34 mouse cellular contexts compared by ENCODE assay signal in the genomic region with DNA sequence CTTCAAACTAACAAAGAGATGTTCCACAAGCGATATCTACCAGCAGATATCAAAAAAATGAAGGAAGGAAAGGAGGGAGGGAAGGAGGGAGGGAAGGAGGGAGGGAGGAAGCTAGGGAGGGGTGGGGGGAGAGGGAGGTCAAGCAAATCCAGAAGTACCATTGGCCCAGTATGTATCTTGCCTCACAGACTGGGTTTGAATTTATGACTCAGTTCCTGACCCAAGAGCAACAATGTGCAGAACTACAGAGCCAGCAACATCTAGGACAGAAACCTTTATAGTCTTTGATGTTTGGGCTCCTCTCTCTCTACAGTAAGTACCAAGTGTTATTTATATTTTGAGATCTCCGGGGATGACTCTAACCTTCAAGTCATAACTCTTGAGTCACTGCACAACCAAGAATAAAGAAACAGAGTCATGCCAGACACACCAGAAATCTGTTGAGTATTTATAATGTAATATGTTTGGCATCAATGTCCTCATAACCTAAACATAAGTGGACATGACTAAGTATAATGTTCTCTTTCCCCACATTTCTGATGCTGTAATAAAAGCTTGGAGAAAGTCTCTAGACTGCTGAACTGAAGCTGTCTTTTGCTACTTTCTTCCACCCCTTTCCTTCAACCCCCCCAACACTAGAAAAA. TPM values are rescaled to one million over a fixed set of nuclear protein-coding genes. Genes with fewer than 3 reads are reported as not detected.
DNase-seq lines count a peak whose midpoint lies in the region; ATAC-seq and TF ChIP-seq lines count a peak whose summit lies in the region.
"Had no signal": no experiment of that assay in that cellular context is flagged by ENCODE, and none has a peak within 500 bp of the region (broad histone marks: within the 10 kb centered on the region; RNA-seq: fewer than 3 reads in every experiment).

No protein-coding gene starts in this region.

- H3K27me3 ChIP-seq in lung, postnatal 0 days (replicated peaks; ENCODE audit: insufficient read depth, low read length), result no peaks in the 10 kb centered on the region
- no peaks in the 10 kb centered on the region for H3K27me3 ChIP-seq in stomach, embryonic 16.5 days (ENCODE audit: control insufficient read depth, insufficient read depth, low read length)
- H3K27me3 ChIP-seq in forebrain, embryonic 12.5 days, result no peaks in the 10 kb centered on the region
- H3K27me3 ChIP-seq: embryonic facial prominence, embryonic 12.5 days; hindbrain, embryonic 12.5 days; intestine, embryonic 15.5 days; liver, embryonic 12.5 days; midbrain, embryonic 13.5 days; neural tube, embryonic 15.5 days; Patski had no signal

- no peaks in the 10 kb centered on the region for H3K36me3 ChIP-seq in lung, postnatal 0 days (ENCODE audit: insufficient read depth, low read length)
- 0 out of 2 replicates have a peak, but pooled peaks cover 3% of the 10 kb centered on the region for H3K36me3 ChIP-seq in stomach, embryonic 16.5 days (ENCODE audit: control insufficient read depth, insufficient read depth, low read length)
- H3K36me3 ChIP-seq in forebrain, embryonic 12.5 days (replicated peaks), result peaks cover 5% of the 10 kb centered on the region; the same call in 1 of the 2 replicates
- H3K36me3 ChIP-seq: embryonic facial prominence, embryonic 12.5 days; hindbrain, embryonic 12.5 days; intestine, embryonic 15.5 days; neural tube, embryonic 15.5 days had no signal

- intact Hi-C loops in gastrocnemius, adult 2 months (cut with DNase I), result no loop called here

- H3K9ac ChIP-seq in lung, postnatal 0 days (replicated peaks; ENCODE audit: low read depth), result no peak overlapping the region
- H3K9ac ChIP-seq in stomach, embryonic 16.5 days (ENCODE audit: low read length), result no peak overlapping the region
- no peak overlapping the region for H3K9ac ChIP-seq in forebrain, embryonic 12.5 days
- H3K9ac ChIP-seq: embryonic facial prominence, embryonic 12.5 days; hindbrain, embryonic 12.5 days; intestine, embryonic 15.5 days; liver, embryonic 12.5 days; liver, postnatal 0 days; midbrain, embryonic 13.5 days; neural tube, embryonic 15.5 days had no signal

- TF ChIP-seq CTCF in gastrocnemius, adult 2 months (IDR thresholded peaks at IDR 0.05), result no peak
- no peak for TF ChIP-seq CTCF in lung, postnatal 0 days (IDR thresholded peaks at IDR 0.05)

- peak overlapping the region; percentile 29; the same call in 1 of the 2 replicates for H3K27ac ChIP-seq in gastrocnemius, adult 2 months
- H3K27ac ChIP-seq in lung, postnatal 0 days (ENCODE audit: low read length), result no peak overlapping the region
- H3K27ac ChIP-seq in stomach, embryonic 16.5 days (ENCODE audit: low read length), result no peak overlapping the region
- no peak overlapping the region for H3K27ac ChIP-seq in forebrain, embryonic 12.5 days
- H3K27ac ChIP-seq: embryonic facial prominence, embryonic 12.5 days; forebrain, embryonic 10.5 days; hindbrain, embryonic 12.5 days; hindbrain, postnatal 0 days; intestine, embryonic 15.5 days; layer of hippocampus, adult 2 months; left cerebral cortex, adult 2 months; liver, embryonic 12.5 days; midbrain, embryonic 13.5 days; neural tube, embryonic 15.5 days had no signal

- peak; percentile 74 for ATAC-seq in lung, postnatal 0 days
- ATAC-seq in granulocyte monocyte progenitor cell, adult 5-6 weeks (replicated peaks; ENCODE audit: poor library complexity, severe bottlenecking), result peak; percentile 67; the same call in 1 of the 2 replicates
- ATAC-seq in stomach, embryonic 16.5 days (ENCODE audit: insufficient read depth, low FRiP score), result peak; percentile 44; the same call in 1 of the 2 replicates
- ATAC-seq in forebrain, embryonic 12.5 days (ENCODE audit: low FRiP score), result no peak
- ATAC-seq: forebrain, embryonic 16.5 days; hindbrain, postnatal 0 days; intestine, embryonic 15.5 days; liver, embryonic 12.5 days; liver, postnatal 0 days; midbrain, embryonic 13.5 days; Patski had no signal

- 62% methylated on average over 2 of the region's 2 CpGs for WGBS in lung, postnatal 0 days
- 70% methylated on average over 2 of the region's 2 CpGs for WGBS in stomach, embryonic 16.5 days
- 91% methylated on average over 2 of the region's 2 CpGs for WGBS in forebrain, embryonic 12.5 days

- no peak for DNase-seq in gastrocnemius, adult 2 months
- DNase-seq in gastrocnemius, postnatal 10 days, result no peak
- DNase-seq in lung, postnatal 0 days (ENCODE audit: low spot score), result peak; percentile 66
- no peak for DNase-seq in lung, postnatal 10 days
- no peak for DNase-seq in spleen, postnatal 4 days (ENCODE audit: low spot score in 2 of 2)
- DNase-seq: adrenal gland, postnatal 14 days; cerebellum, adult 11 months; cerebellum, adult 9-10 months; embryo, embryonic 11 days; heart, postnatal 36 days; kidney, adult 2 months; kidney, postnatal 36 days; left cerebral cortex, postnatal 4 days; liver, postnatal 0 days; retina, postnatal 1 day; right cerebral cortex, postnatal 14 days; thymus, postnatal 25 days had no signal

- H3K4me3 ChIP-seq in gastrocnemius, adult 2 months, result no peak overlapping the region
- no peak overlapping the region for H3K4me3 ChIP-seq in lung, postnatal 0 days (ENCODE audit: low read depth, low read length)
- H3K4me3 ChIP-seq in stomach, embryonic 16.5 days (replicated peaks; ENCODE audit: low read length), result no peak overlapping the region
- no peak overlapping the region for H3K4me3 ChIP-seq in forebrain, embryonic 12.5 days (replicated peaks)
- H3K4me3 ChIP-seq: embryonic facial prominence, embryonic 12.5 days; forebrain, embryonic 10.5 days; hindbrain, embryonic 12.5 days; intestine, embryonic 15.5 days; layer of hippocampus, adult 2 months; left cerebral cortex, adult 2 months; liver, embryonic 12.5 days; midbrain, embryonic 13.5 days; neural tube, embryonic 15.5 days had no signal

- no peak for TF ChIP-seq EP300 in lung, postnatal 0 days (IDR thresholded peaks at IDR 0.05)

- peaks cover 3% of the 10 kb centered on the region; the same call in 1 of the 2 replicates for H3K4me1 ChIP-seq in lung, postnatal 0 days (ENCODE audit: insufficient read depth, low read depth, low read length)
- peaks cover 3% of the 10 kb centered on the region; the same call in 1 of the 2 replicates for H3K4me1 ChIP-seq in stomach, embryonic 16.5 days (ENCODE audit: control insufficient read depth, insufficient read depth, low read length)
- H3K4me1 ChIP-seq in forebrain, embryonic 12.5 days, result no peaks in the 10 kb centered on the region
- H3K4me1 ChIP-seq: forebrain, embryonic 10.5 days; hindbrain, embryonic 12.5 days; intestine, embryonic 15.5 days had no signal

- no peak overlapping the region for H3K4me2 ChIP-seq in lung, postnatal 0 days (replicated peaks; ENCODE audit: low read depth, low read length)
- no peak overlapping the region for H3K4me2 ChIP-seq in stomach, embryonic 16.5 days (ENCODE audit: low read depth, low read length)
- H3K4me2 ChIP-seq in forebrain, embryonic 12.5 days, result no peak overlapping the region
- H3K4me2 ChIP-seq: embryonic facial prominence, embryonic 12.5 days; heart, embryonic 11.5 days; hindbrain, embryonic 12.5 days; intestine, embryonic 15.5 days; liver, embryonic 12.5 days; midbrain, embryonic 13.5 days; neural tube, embryonic 15.5 days had no signal

- H3K9me3 ChIP-seq in lung, postnatal 0 days (ENCODE audit: low read length), result no peaks in the 10 kb centered on the region
- no peaks in the 10 kb centered on the region for H3K9me3 ChIP-seq in stomach, embryonic 16.5 days (replicated peaks; ENCODE audit: control insufficient read depth, low read length)
- H3K9me3 ChIP-seq in forebrain, embryonic 12.5 days, result no peaks in the 10 kb centered on the region
- H3K9me3 ChIP-seq: embryonic facial prominence, embryonic 12.5 days; forebrain, embryonic 10.5 days; G1E; hindbrain, embryonic 12.5 days; intestine, embryonic 15.5 days; liver, embryonic 12.5 days; midbrain, embryonic 13.5 days; neural tube, embryonic 15.5 days had no signal

RNA-seq across cellular contexts. Expression of a gene that starts 32.6 kb away (rescaled TPM):
- 10 to 100 TPM; 45.8 to 47.4 TPM for total RNA-seq in gastrocnemius, adult 2 months (2021)
- 10 to 100 TPM; 55.4 to 70.2 TPM for total RNA-seq in gastrocnemius, postnatal 10 days (2021)
- polyA plus RNA-seq in lung, postnatal 0 days (2015; fragmentation: Nextera tagmentation; extraction: Ambion mirVana), result 33.3 and 37.3 TPM in 2 replicates
- total RNA-seq in granulocyte monocyte progenitor cell, adult 5-6 weeks (2014; fragmentation: Nextera tagmentation), result 116 and 144 TPM in 2 replicates
- 14.4 and 22.2 TPM in 2 replicates for total RNA-seq in granulocyte monocyte progenitor cell, adult 5-6 weeks (2017)
- polyA plus RNA-seq in stomach, embryonic 16.5 days (2015; fragmentation: Nextera tagmentation; extraction: Ambion mirVana), result 51.7 and 58.0 TPM in 2 replicates
- polyA plus RNA-seq in forebrain, embryonic 12.5 days (2016; fragmentation: Nextera tagmentation; extraction: Ambion mirVana), result 103 and 112 TPM in 2 replicates
